Mouse (Mus musculus): ENCODE measurements around the gene Prkn. TPM values are rescaled to one million over a fixed set of nuclear protein-coding genes. Genes with fewer than 3 reads are reported as not detected.

The Prkn gene
- total and polyA plus RNA-seq, 3 experiments, result 0.39 to 0.50 TPM; not detected in 1

DNA sequence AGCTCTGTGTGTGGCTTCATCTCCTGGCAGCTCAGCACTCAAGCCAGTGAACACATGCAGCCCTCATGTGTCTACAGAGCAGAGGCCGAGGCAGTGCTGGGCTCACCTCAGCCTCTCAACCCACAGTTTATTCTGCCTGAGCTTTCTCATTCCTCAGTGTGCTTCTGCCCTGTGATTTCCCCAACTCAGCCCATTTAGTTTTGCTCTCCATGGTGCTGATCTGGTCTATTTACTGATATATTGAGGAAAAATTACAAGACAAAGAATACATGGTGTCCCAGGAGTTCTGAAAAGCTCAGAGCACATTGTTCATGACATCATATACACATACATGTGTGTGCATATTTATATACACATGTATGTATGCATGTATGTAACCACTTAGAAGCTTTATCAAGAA, 469.7 kb downstream of the Prkn start:
- Histone ChIP-seq H3K27me3 (ENCODE audit: control insufficient read depth in 1 of 2, insufficient read depth in 2 of 2, low read length in 2 of 2) (peaks cover 0 to 1% of the 10 kb centered on the region in 2 experiments; a peak in 1 of 4 replicates), H3K36me3 (ENCODE audit: control insufficient read depth in 1 of 2, insufficient read depth in 2 of 2, low read length in 2 of 2) (no peaks in the 10 kb centered on the region), H3K4me1 (ENCODE audit: control insufficient read depth in 1 of 2, insufficient read depth in 2 of 2, low read length in 2 of 2) (no peaks in the 10 kb centered on the region), H3K79me2 (ENCODE audit: control insufficient read depth, insufficient read depth, low read length, poor library complexity) (no peaks in the 10 kb centered on the region), H3K4me3 (ENCODE audit: control insufficient read depth in 1 of 2, insufficient read depth in 1 of 2, low read depth in 2 of 2, low read length in 2 of 2) (no peak overlapping the region), H3K27ac (ENCODE audit: control insufficient read depth, low read depth, low read length) (no peak overlapping the region), H3K9ac (ENCODE audit: control insufficient read depth, low read depth, low read length, poor library complexity, severe bottlenecking) (no peak overlapping the region), H3K9me3 (replicated peaks; ENCODE audit: insufficient read depth, low read length) (no peaks in the 10 kb centered on the region)
- TF ChIP-seq ETS1 (IDR thresholded peaks at IDR 0.05; ENCODE audit: low read depth, low read length), result no peak
- TF ChIP-seq HCFC1 (IDR thresholded peaks at IDR 0.05; ENCODE audit: low read depth, low read length), result no peak
- no peak for TF ChIP-seq MAZ (IDR thresholded peaks at IDR 0.05; ENCODE audit: low read depth, low read length)
- no peak for TF ChIP-seq POLR2A (IDR thresholded peaks at IDR 0.05; ENCODE audit: control insufficient read depth in 1 of 2, insufficient read depth in 1 of 2, low read depth in 1 of 2, low read length in 2 of 2, poor library complexity in 1 of 2)
- TF ChIP-seq ZC3H11A (IDR thresholded peaks at IDR 0.05; ENCODE audit: low read depth, low read length), result no peak
- no peak for TF ChIP-seq USF2 (IDR thresholded peaks at IDR 0.05; ENCODE audit: borderline replicate concordance in 1 of 2, insufficient read depth in 1 of 2, low read depth in 1 of 2, low read length in 2 of 2)
- no peak for TF ChIP-seq BHLHE40 (IDR thresholded peaks at IDR 0.05; ENCODE audit: borderline replicate concordance, low read depth, low read length)
- TF ChIP-seq TAL1 (IDR thresholded peaks at IDR 0.05; ENCODE audit: low read length), result no peak
- TF ChIP-seq MXI1 (IDR thresholded peaks at IDR 0.05; ENCODE audit: low read depth, low read length), result no peak
- TF ChIP-seq KAT2A (conservative IDR thresholded peaks at IDR 0.05; ENCODE audit: low read depth, low read length), result no peak
- TF ChIP-seq GATA1 (IDR thresholded peaks at IDR 0.05; ENCODE audit: low read depth, low read length), result no peak
- TF ChIP-seq NRF1 (IDR thresholded peaks at IDR 0.05; ENCODE audit: insufficient read depth, low read depth, low read length, poor library complexity, severe bottlenecking), result no peak
- TF ChIP-seq NELFE (IDR thresholded peaks at IDR 0.05; ENCODE audit: low read depth, low read length), result no peak
- no peak for TF ChIP-seq CTCF (IDR thresholded peaks at IDR 0.05 in 2 of 3, conservative IDR thresholded peaks at IDR 0.05 in 1 of 3; ENCODE audit: control insufficient read depth in 1 of 3, insufficient read depth in 1 of 3, low read depth in 2 of 3, low read length in 3 of 3, poor library complexity in 1 of 3, severe bottlenecking in 1 of 3)
- TF ChIP-seq MAFK (IDR thresholded peaks at IDR 0.05; ENCODE audit: borderline replicate concordance, low read depth, low read length), result no peak
- TF ChIP-seq UBTF (IDR thresholded peaks at IDR 0.05; ENCODE audit: borderline replicate concordance, insufficient read depth, low read depth, low read length), result no peak
- DNase-seq (ENCODE audit: low read depth, low spot score), result peak; percentile 48

DNA sequence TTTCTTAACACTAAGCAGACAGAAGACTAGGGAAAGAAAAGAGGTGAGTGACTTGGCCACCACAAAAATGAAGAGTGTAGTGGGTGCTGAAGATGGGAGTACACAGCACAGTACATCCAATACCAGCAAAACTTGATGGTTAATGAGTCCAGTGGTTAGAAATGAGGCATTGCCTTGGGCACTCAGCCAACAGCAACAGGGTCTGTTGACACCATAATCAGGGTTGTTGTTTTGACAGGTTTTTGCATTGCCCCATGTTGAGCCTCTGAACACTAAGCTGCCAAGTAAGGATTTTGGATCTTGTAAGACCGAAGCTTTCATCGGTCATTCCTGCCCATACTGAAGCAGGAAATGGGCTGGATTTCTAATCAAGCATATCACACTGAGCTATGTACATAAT, 474.0 kb downstream of the Prkn start:
- DNase-seq (ENCODE audit: low read depth, low spot score), result no peak
- no peak for TF ChIP-seq BHLHE40 (IDR thresholded peaks at IDR 0.05; ENCODE audit: borderline replicate concordance, low read depth, low read length)
- TF ChIP-seq GATA1 (IDR thresholded peaks at IDR 0.05; ENCODE audit: low read depth, low read length), result no peak
- TF ChIP-seq TBP (IDR thresholded peaks at IDR 0.05; ENCODE audit: low read depth, low read length), result no peak
- TF ChIP-seq MYC (IDR thresholded peaks at IDR 0.05; ENCODE audit: low read depth, low read length), result no peak
- TF ChIP-seq MEF2A (IDR thresholded peaks at IDR 0.05; ENCODE audit: extremely low read depth, insufficient replicate concordance, low read depth, low read length, poor library complexity, severe bottlenecking), result no peak
- TF ChIP-seq TCF12 (IDR thresholded peaks at IDR 0.05; ENCODE audit: low read depth, low read length), result no peak
- TF ChIP-seq POLR2AphosphoS5 (IDR thresholded peaks at IDR 0.05; ENCODE audit: borderline replicate concordance, low read depth, low read length), result no peak
- no peak for TF ChIP-seq GABPA (IDR thresholded peaks at IDR 0.05; ENCODE audit: low read depth, low read length)
- no peak for TF ChIP-seq MAX (IDR thresholded peaks at IDR 0.05; ENCODE audit: low read length)
- TF ChIP-seq ELF1 (IDR thresholded peaks at IDR 0.05; ENCODE audit: low read depth, low read length), result no peak
- no peak for TF ChIP-seq CHD1 (IDR thresholded peaks at IDR 0.05; ENCODE audit: low read depth, low read length)
- no peak for TF ChIP-seq E2F4 (IDR thresholded peaks at IDR 0.05; ENCODE audit: borderline replicate concordance, low read depth, low read length)
- no peak for TF ChIP-seq CHD2 (IDR thresholded peaks at IDR 0.05; ENCODE audit: low read length)
- TF ChIP-seq POLR2AphosphoS2 (IDR thresholded peaks at IDR 0.05; ENCODE audit: low read length), result no peak
- no peak for TF ChIP-seq MXI1 (IDR thresholded peaks at IDR 0.05; ENCODE audit: low read depth, low read length)
- TF ChIP-seq POLR2A (IDR thresholded peaks at IDR 0.05; ENCODE audit: control insufficient read depth in 1 of 2, insufficient read depth in 1 of 2, low read depth in 1 of 2, low read length in 2 of 2, poor library complexity in 1 of 2), result no peak
- TF ChIP-seq MYB (IDR thresholded peaks at IDR 0.05; ENCODE audit: low read depth, low read length), result no peak
- no peak for TF ChIP-seq CTCF (IDR thresholded peaks at IDR 0.05 in 2 of 3, conservative IDR thresholded peaks at IDR 0.05 in 1 of 3; ENCODE audit: control insufficient read depth in 1 of 3, insufficient read depth in 1 of 3, low read depth in 2 of 3, low read length in 3 of 3, poor library complexity in 1 of 3, severe bottlenecking in 1 of 3)
- no peaks in the 10 kb centered on the region for H3K4me1 ChIP-seq (ENCODE audit: control insufficient read depth in 1 of 2, insufficient read depth in 2 of 2, low read length in 2 of 2)

More for the DNA sequence above, 474.0 kb downstream of the Prkn start:
- peaks cover 0 to 1% of the 10 kb centered on the region in 2 experiments; a peak in 1 of 4 replicates for H3K27me3 ChIP-seq (ENCODE audit: control insufficient read depth in 1 of 2, insufficient read depth in 2 of 2, low read length in 2 of 2)
- no peaks in the 10 kb centered on the region for H3K36me3 ChIP-seq (ENCODE audit: control insufficient read depth in 1 of 2, insufficient read depth in 2 of 2, low read length in 2 of 2)
- H3K4me3 ChIP-seq (ENCODE audit: control insufficient read depth in 1 of 2, insufficient read depth in 1 of 2, low read depth in 2 of 2, low read length in 2 of 2), result no peak overlapping the region
- no peak overlapping the region for H3K9ac ChIP-seq (ENCODE audit: control insufficient read depth, low read depth, low read length, poor library complexity, severe bottlenecking)
- H3K9me3 ChIP-seq (replicated peaks; ENCODE audit: insufficient read depth, low read length), result no peaks in the 10 kb centered on the region
- H3K27ac ChIP-seq (ENCODE audit: control insufficient read depth, low read depth, low read length), result no peak overlapping the region
- H3K79me2 ChIP-seq (ENCODE audit: control insufficient read depth, insufficient read depth, low read length, poor library complexity), result no peaks in the 10 kb centered on the region

Data from MEL (cell line).